Mouse (Mus musculus) mesoderm, embryonic 11.5 days (tissue): ENCODE data around the gene Baiap3.
"Not testable (repeated sequence)": the region's sequence is repeated elsewhere in the genome, so short reads cannot be mapped to it uniquely, and the experiment has no call there.

Experiments used
- DNase-seq: peaks from one replicate; pipeline ENCODE4 v3.0.0-alpha.2; 2012; ENCODE audit warnings: low read depth, low spot score

Gene Baiap3

GRCm38 (mm10) chr17:25248033-25248750, 8.0 kb downstream of the Baiap3 start:
- DNase-seq, result no peak

GRCm38 (mm10) chr17:25244239-25244638, 11.9 kb downstream of the Baiap3 start:
- DNase-seq, result no peak

- DNase-seq, result no peak
Observed at GRCm38 (mm10) chr17:25243131-25243780, 12.9 kb downstream of the Baiap3 start.

GRCm38 (mm10) chr17:25239695-25240636, 16.2 kb downstream of the Baiap3 start, which contains the start of the genes Gnptg and Tsr3:
Gene Gnptg (minus strand): TSS chr17:25240124.
Gene Tsr3 (plus strand): TSS chr17:25240170.
- DNase-seq, result peak; percentile 97

- DNase-seq, result no peak
Observed at GRCm38 (mm10) chr17:25235635-25236034, 20.5 kb downstream of the Baiap3 start.

GRCm38 (mm10) chr17:25231621-25232020, 24.5 kb downstream of the Baiap3 start:
- DNase-seq, result not testable (repeated sequence)

- no peak for DNase-seq
Observed at GRCm38 (mm10) chr17:25230700-25231099, 25.5 kb downstream of the Baiap3 start.

GRCm38 (mm10) chr17:25230014-25230655, 26.0 kb downstream of the Baiap3 start:
- DNase-seq, result not testable (repeated sequence)

GRCm38 (mm10) chr17:25227991-25228390, 28.2 kb downstream of the Baiap3 start:
- DNase-seq, result no peak

- DNase-seq, result no peak
Observed at GRCm38 (mm10) chr17:25225659-25226058, 30.5 kb downstream of the Baiap3 start.

- DNase-seq, result no peak
Observed at GRCm38 (mm10) chr17:25224586-25225222, 31.5 kb downstream of the Baiap3 start.

GRCm38 (mm10) chr17:25222951-25223601, 33.1 kb downstream of the Baiap3 start:
- no peak for DNase-seq

- DNase-seq, result not testable (repeated sequence)
Observed at GRCm38 (mm10) chr17:25222504-25222940, 33.6 kb downstream of the Baiap3 start.

- DNase-seq, result peak; percentile 39
Observed at GRCm38 (mm10) chr17:25221821-25222503, 34.2 kb downstream of the Baiap3 start.

- no peak for DNase-seq
Observed at GRCm38 (mm10) chr17:25220746-25221145, 35.4 kb downstream of the Baiap3 start.

GRCm38 (mm10) chr17:25219492-25220295, 36.5 kb downstream of the Baiap3 start:
- no peak for DNase-seq

GRCm38 (mm10) chr17:25218967-25219366, 37.2 kb downstream of the Baiap3 start:
- no peak for DNase-seq

- DNase-seq, result no peak
Observed at GRCm38 (mm10) chr17:25215431-25215830, 40.7 kb downstream of the Baiap3 start.

- no peak for DNase-seq
Observed at GRCm38 (mm10) chr17:25211705-25212104, 44.5 kb downstream of the Baiap3 start.
